Mouse (Mus musculus) cerebellum, adult 2 months (tissue): Measurements from ENCODE around the gene Sgpl1. TPM values are rescaled to one million over a fixed set of nuclear protein-coding genes. Genes with fewer than 3 reads are reported as not detected.

Experiments
- DNase-seq, 2 experiments: peaks; one replicate each; pipeline ENCODE4 v3.0.0; 2021
- H3K27ac ChIP-seq: fragments of 200-500 bp; 2 replicates; pipeline ENCODE4 v1.5.1; 2012; ENCODE audit warnings: low read length, control low read depth, inconsistent platforms; ENCODE audit not compliant: insufficient read depth
- H3K27me3 ChIP-seq: fragments of 200-500 bp; 2 replicates; pipeline ENCODE4 v1.6.1; 2012; ENCODE audit warnings: inconsistent platforms, mild to moderate bottlenecking, low read length, moderate library complexity; ENCODE audit not compliant: control insufficient read depth, insufficient read depth
- H3K4me1 ChIP-seq: fragments of 200-500 bp; 2 replicates; pipeline ENCODE4 v1.6.1; 2011; ENCODE audit warnings: low read length; ENCODE audit not compliant: control insufficient read depth, insufficient read depth
- H3K4me3 ChIP-seq: fragments of 200-500 bp; replicated peaks from 2 replicates; pipeline ENCODE3; 2011; ENCODE audit warnings: mild to moderate bottlenecking, low read depth, low read length, control low read depth; ENCODE audit not compliant: insufficient read depth
- CTCF ChIP-seq: fragments of 200-500 bp; IDR thresholded peaks from 2 replicates; pipeline ENCODE4 v1.5.1; 2011; ENCODE audit warnings: low read depth, mild to moderate bottlenecking, control low read depth, low read length, moderate library complexity, borderline replicate concordance; ENCODE audit not compliant: insufficient read depth
- POLR2A ChIP-seq: fragments of 200-500 bp; IDR thresholded peaks from 2 replicates; pipeline ENCODE4 v1.6.1; 2011; ENCODE audit warnings: low read length, control low read depth, borderline replicate concordance; ENCODE audit not compliant: insufficient read depth
- WGBS: fragments of 180-500 bp; shearing (Covaris S2); methylation state at CpG from one replicate; pipeline ENCODE4 v1.1.7; 2018; 5-methylcytosine and 5-hydroxymethylcytosine counted together
- polyA plus RNA-seq: library from polyadenylated mRNA; depleted of rRNA; stranded (reverse); fragments of >200 nt; gene quantifications from 2 replicates; pipeline ENCODE4 v1.2.3, GENCODE M21; 2012; rRNA removed

Sgpl1 gene
- polyA plus RNA-seq, 1 experiment = 39.6 TPM

DNA sequence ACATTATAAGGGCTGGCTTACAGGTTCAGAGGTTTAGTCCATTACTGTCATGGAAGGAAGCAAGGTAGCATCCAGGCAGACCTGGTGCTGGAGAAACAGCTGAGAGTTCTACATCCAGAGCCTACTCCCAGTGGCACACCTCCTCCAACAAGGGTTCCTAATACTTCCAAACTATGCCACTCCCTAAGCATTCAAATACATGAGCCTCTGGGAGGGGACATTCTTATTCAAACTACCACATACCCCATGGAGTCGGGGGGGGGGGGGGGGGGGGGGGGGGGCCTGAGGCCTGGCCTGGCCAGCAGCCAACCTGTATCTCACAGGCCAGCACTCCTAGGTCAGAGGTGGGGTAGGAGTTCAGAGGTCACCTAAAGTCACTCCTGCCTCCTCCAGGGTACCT is 88.4 kb downstream of the Sgpl1 start:
- no peak for DNase-seq
- no peak overlapping the region for H3K4me3 ChIP-seq
- TF ChIP-seq POLR2A = no peak
- TF ChIP-seq CTCF = no peak
- H3K27me3 ChIP-seq = no peaks in the 10 kb centered on the region
- WGBS = no CpG with 5 or more reads among the region's 1 CpGs
- no peak overlapping the region for H3K27ac ChIP-seq
- H3K4me1 ChIP-seq = no peaks in the 10 kb centered on the region

DNA sequence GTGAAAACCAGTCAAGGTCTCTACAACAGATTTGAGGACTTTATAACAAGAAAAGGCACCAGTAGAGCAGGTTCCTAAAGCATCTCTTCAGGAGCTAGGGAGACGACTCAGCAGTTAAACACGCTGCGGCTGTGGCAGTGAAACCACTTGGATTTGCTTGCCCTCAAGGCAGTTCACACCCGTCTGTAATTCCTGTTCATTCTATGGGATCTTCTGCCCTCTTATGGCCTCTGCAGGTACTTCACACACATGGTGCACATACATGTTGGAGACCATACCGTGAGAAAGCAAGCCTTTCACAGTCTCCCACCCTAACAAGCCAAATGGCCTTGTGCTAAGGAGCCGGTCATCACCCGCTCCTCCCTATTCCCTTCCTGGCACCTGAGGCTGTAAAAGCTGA is 90.8 kb downstream of the Sgpl1 start:
- no peak for DNase-seq
- no peak overlapping the region for H3K27ac ChIP-seq
- WGBS = 96% methylated on average over 7 of the region's 7 CpGs
- TF ChIP-seq CTCF (no peak), POLR2A (no peak)
- H3K4me3 ChIP-seq = no peak overlapping the region
- H3K27me3 ChIP-seq = no peaks in the 10 kb centered on the region
- H3K4me1 ChIP-seq = no peaks in the 10 kb centered on the region

GRCm38 (mm10) chr10:61051993-61052613 is 95.4 kb downstream of the Sgpl1 start:
- TF ChIP-seq CTCF (peak; percentile 96), POLR2A (no peak)
- DNase-seq = peak; percentile 63 to 71
- no peaks in the 10 kb centered on the region for H3K4me1 ChIP-seq
- 61% methylated on average over 14 of the region's 14 CpGs for WGBS
- no peak overlapping the region for H3K4me3 ChIP-seq
- H3K27me3 ChIP-seq = no peaks in the 10 kb centered on the region
- no peak overlapping the region for H3K27ac ChIP-seq

Other genes with a start within 250 kb of the Sgpl1 start
- 25.7 and 26.3 TPM in 2 replicates for gene Pcbd1, start 58.4 kb downstream of the Sgpl1 start, polyA plus RNA-seq
- 38.2 and 43.5 TPM in 2 replicates for gene Tbata, start 24.3 kb upstream of the Sgpl1 start, polyA plus RNA-seq
- 0.23 and 0.30 TPM in 2 replicates for gene Adamts14, start 125.7 kb upstream of the Sgpl1 start, polyA plus RNA-seq
- 0.14 TPM in 1 of 2 replicates, not detected in the other for gene Prf1, start 150.1 kb upstream of the Sgpl1 start, polyA plus RNA-seq
- 15.5 and 15.6 TPM in 2 replicates for gene Pald1, start 235.8 kb upstream of the Sgpl1 start, polyA plus RNA-seq